Mouse (Mus musculus): ENCODE data around the gene Vmn1r6.
"Not testable (repeated sequence)": the region's sequence is repeated elsewhere in the genome, so short reads cannot be mapped to it uniquely, and the experiment has no call there.

The Vmn1r6 gene

DNA sequence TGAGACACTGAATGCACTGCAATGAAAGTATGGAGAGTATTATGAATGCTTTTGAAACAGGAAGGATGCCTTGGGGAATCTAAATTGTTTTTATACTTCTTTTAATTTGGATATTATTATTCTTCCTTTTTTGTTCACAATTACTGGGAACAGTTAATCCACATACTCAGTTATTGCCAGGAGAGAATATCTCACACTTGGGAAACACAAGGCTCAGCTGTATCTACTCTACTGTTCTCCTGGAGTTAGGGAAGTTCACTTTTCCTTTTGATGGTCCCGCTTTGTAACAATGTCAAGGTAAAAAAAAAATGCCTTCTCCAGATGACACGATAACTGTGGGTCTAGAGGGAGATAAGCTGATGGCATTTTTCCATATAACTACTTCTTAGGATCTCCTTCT lies at the start of gene Vmn1r6:
TSS of gene Vmn1r6 (plus strand) at position 301 of the 400 bp plus-strand sequence.
- no peak for DNase-seq (ENCODE audit: low spot score)

DNA sequence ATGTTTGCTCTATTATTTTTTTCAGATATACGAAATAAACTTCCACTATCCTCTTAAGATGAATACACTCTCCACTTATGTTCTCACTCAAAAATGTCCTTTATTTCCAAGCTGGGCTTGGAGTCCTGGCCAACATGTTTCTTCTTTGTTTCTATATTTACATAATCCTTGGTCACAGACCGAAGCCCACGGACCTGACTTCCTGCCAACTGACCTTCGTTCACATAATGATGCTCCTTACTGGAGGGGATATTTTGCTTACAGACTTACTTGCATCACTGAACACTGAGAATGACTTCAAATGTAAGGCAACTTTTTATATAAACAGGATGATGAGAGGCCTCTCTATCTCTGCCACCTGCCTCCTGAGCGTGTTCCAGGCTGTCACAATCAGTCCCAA lies 40.6 kb upstream of the Vmn1r6 start:
- DNase-seq (ENCODE audit: low spot score): no peak

DNA sequence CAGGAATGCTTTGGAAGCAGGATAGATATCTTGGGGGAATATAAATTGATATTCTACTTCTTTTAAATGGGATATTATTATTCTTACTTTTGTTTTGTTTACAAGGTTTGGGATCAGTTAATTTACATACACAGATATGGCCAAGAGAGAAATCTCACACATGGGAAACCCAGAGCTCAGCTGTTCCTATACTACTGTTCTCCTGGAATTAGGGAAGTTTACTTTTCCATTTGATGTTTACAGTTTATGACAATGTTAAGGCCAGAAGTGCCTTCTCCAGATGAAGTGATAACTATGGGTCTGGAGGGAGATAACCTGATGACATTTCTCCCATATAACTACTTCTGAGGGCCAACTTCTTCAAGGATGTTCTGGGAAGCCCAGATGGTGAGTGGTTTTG lies 27.1 kb upstream of the Vmn1r6 start, which contains the start of gene Vmn1r5:
TSS of gene Vmn1r5 (plus strand) at position 301 of the 400 bp plus-strand sequence.
- DNase-seq (ENCODE audit: low spot score): no peak

DNA sequence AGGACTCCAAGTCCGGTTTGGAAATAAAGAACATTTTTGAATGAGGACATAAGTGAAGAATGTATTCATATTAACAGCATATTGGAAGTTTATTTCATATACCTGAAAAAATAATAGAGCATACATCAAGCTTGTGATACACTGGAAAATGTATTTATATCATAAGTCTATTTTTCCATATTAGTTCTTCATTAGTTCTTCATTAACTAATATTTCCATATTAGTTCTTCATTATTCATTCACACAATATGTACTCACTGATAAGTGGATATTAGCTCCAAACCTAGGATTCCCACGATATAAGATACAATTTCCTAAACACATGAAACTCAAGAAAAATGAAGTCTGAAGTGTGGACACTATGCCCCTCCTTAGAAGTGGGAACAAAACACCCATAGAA lies 28.2 kb downstream of the Vmn1r6 start, which contains the start of gene Vmn1r7:
TSS of gene Vmn1r7 (minus strand) at position 101 of the 400 bp plus-strand sequence.
- not testable (repeated sequence) for DNase-seq (ENCODE audit: low spot score)

DNA sequence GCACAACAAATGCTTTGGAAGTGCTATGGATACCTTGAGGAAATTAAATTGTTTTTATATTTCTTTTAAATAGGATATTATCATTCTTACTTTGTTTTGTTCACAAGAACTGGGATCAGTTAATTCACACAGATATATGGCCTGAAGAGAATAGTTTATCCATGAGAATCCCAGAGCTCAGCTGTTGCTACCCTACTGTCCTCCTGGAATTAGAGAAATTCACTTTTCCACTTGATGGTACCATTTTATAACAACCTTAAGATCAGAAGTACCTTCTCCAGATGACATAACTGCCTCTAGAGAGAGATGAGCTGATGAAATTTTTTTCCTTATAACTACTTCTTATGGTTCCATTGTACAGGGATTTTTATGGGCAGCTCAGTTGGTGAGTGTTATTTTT lies 34.9 kb downstream of the Vmn1r6 start, which contains the start of gene Vmn1r8:
TSS of gene Vmn1r8 (plus strand) at position 301 of the 400 bp plus-strand sequence.
- no peak for DNase-seq (ENCODE audit: low spot score)

DNA sequence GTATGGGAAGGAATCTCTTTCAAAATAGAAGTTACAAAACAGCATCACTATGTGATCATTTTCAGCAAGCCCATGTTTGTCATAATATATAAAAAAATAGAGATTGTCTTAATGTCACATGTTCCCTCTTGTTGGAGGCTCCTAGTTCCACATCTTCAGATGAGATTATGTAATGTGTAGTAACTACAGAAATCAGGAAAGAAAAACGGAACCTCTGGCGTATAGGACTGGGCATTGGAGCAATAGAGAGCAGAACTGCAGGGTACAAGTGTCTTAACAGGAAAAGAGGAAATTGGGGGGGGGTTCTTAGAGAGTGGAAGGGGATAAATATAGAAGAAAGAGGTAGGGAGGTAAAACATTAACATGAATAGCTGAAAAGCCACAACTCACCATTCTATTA lies 37.6 kb downstream of the Vmn1r6 start:
- no peak for DNase-seq (ENCODE audit: low spot score)
